Comparison of ENCODE assay signal across 7 mouse cellular contexts in the genomic region with DNA sequence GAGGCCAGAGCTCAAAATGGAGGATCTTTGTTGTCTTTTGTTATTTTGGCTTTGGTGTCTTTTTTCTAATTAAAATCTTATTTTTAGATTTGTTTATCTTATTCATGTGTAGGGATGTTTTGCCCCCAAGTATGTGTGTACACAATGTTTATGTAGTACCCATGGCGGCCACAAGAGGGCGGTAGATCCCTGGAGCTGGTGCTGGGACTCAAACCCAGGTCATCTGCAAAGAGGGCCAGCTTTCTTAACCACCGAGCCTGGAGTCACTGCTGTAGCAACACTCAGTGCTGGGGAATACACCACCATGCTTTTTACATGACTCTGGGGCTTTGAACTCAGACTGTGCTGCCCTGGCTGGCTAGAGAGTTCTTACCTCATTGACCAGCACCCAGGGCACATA. TPM values are rescaled to one million over a fixed set of nuclear protein-coding genes. Genes with fewer than 3 reads are reported as not detected.
DNase-seq lines count a peak whose midpoint lies in the region; ATAC-seq and TF ChIP-seq lines count a peak whose summit lies in the region.

No protein-coding gene starts in this region.

- peaks cover 8% of the 10 kb centered on the region; the same call in 1 of the 2 replicates for H3K4me1 ChIP-seq in lung, embryonic 14.5 days (ENCODE audit: insufficient read depth)
- H3K4me1 ChIP-seq in liver, embryonic 14.5 days (replicated peaks; ENCODE audit: control insufficient read depth in 2 of 2, insufficient read depth in 2 of 2, low read length in 1 of 2): peaks cover 66% of the 10 kb centered on the region in 2 experiments
- H3K4me1 ChIP-seq in stomach, embryonic 16.5 days (ENCODE audit: control insufficient read depth, insufficient read depth, low read length): peaks cover 47% of the 10 kb centered on the region

- WGBS in lung, embryonic 14.5 days: 8% methylated on average over 3 of the region's 3 CpGs
- 1% methylated on average over 3 of the region's 3 CpGs for WGBS in liver, embryonic 14.5 days (ENCODE audit: insufficient replicate concordance)
- WGBS in stomach, embryonic 16.5 days: 2% methylated on average over 3 of the region's 3 CpGs

- TF ChIP-seq EP300 in liver, embryonic 14.5 days (IDR thresholded peaks at IDR 0.05; ENCODE audit: low read depth): no peak

- TF ChIP-seq CTCF in lung, embryonic 14.5 days (IDR thresholded peaks at IDR 0.05; ENCODE audit: low read depth): peak; percentile 87
- peak; percentile 95 for TF ChIP-seq CTCF in liver, embryonic 14.5 days (IDR thresholded peaks at IDR 0.05; ENCODE audit: low read depth)

- H3K4me3 ChIP-seq in lung, embryonic 14.5 days (ENCODE audit: low read depth, low read length): no peak overlapping the region
- H3K4me3 ChIP-seq in liver, embryonic 14.5 days (ENCODE audit: insufficient read depth in 1 of 2, low read depth in 2 of 2, low read length in 2 of 2): peak overlapping the region; percentile 0 to 3; a peak in 3 of 4 replicates
- no peak overlapping the region for H3K4me3 ChIP-seq in stomach, embryonic 16.5 days (replicated peaks; ENCODE audit: low read length)

- intact Hi-C loops in left cerebral cortex, postnatal 36 days (cut with DNase I): loop anchor here (5.0 kb wide), 1 partner anchor 34 kb away; no protein-coding TSS in a partner anchor

- H3K9me3 ChIP-seq in lung, embryonic 14.5 days (ENCODE audit: low read depth, low read length): no peaks in the 10 kb centered on the region
- H3K9me3 ChIP-seq in liver, embryonic 14.5 days (ENCODE audit: control insufficient read depth, low read length): no peaks in the 10 kb centered on the region
- H3K9me3 ChIP-seq in stomach, embryonic 16.5 days (replicated peaks; ENCODE audit: control insufficient read depth, low read length): no peaks in the 10 kb centered on the region

- no peak overlapping the region for H3K9ac ChIP-seq in lung, embryonic 14.5 days
- H3K9ac ChIP-seq in liver, embryonic 14.5 days (replicated peaks): peak overlapping the region; percentile 51; the same call in 1 of the 2 replicates
- no peak overlapping the region for H3K9ac ChIP-seq in stomach, embryonic 16.5 days (ENCODE audit: low read length)

- peak; percentile 69 for DNase-seq in lung, embryonic 14.5 days
- no peak for DNase-seq in lung, postnatal 25 days (ENCODE audit: low spot score)
- peak; percentile 48 for DNase-seq in adipocyte (ENCODE audit: low spot score)
- DNase-seq in cerebellum, postnatal 36 days: peak; percentile 73 to 74
- DNase-seq in liver, embryonic 14.5 days (ENCODE audit: low read depth in 3 of 3, low spot score in 3 of 3): peak in 1 of 3 experiments; percentile 56
- no peak for DNase-seq in left cerebral cortex, postnatal 36 days (ENCODE audit: low spot score in 2 of 2)

- no peak for ATAC-seq in lung, embryonic 14.5 days (ENCODE audit: insufficient read depth)
- no peak for ATAC-seq in liver, embryonic 14.5 days (ENCODE audit: insufficient read depth)
- ATAC-seq in stomach, embryonic 16.5 days (ENCODE audit: insufficient read depth, low FRiP score): no peak

- H3K4me2 ChIP-seq in lung, embryonic 14.5 days: no peak overlapping the region
- H3K4me2 ChIP-seq in liver, embryonic 14.5 days (ENCODE audit: low read depth): peak overlapping the region; percentile 99
- H3K4me2 ChIP-seq in stomach, embryonic 16.5 days (ENCODE audit: low read depth, low read length): 0 out of 2 replicates have a peak overlapping the region, but pooled peaks have one; percentile 20

- no peaks in the 10 kb centered on the region for H3K27me3 ChIP-seq in lung, embryonic 14.5 days (ENCODE audit: insufficient read depth, low read length)
- no peaks in the 10 kb centered on the region for H3K27me3 ChIP-seq in liver, embryonic 14.5 days (ENCODE audit: control insufficient read depth, insufficient read depth, low read length)
- no peaks in the 10 kb centered on the region for H3K27me3 ChIP-seq in stomach, embryonic 16.5 days (ENCODE audit: control insufficient read depth, insufficient read depth, low read length)

- peaks cover 11% of the 10 kb centered on the region for H3K36me3 ChIP-seq in lung, embryonic 14.5 days (ENCODE audit: insufficient read depth)
- no peaks in the 10 kb centered on the region; the same call in 1 of the 2 replicates for H3K36me3 ChIP-seq in liver, embryonic 14.5 days (replicated peaks; ENCODE audit: control insufficient read depth, insufficient read depth, low read depth)
- H3K36me3 ChIP-seq in stomach, embryonic 16.5 days (ENCODE audit: control insufficient read depth, insufficient read depth, low read length): peaks cover 6% of the 10 kb centered on the region; the same call in 1 of the 2 replicates

- H3K27ac ChIP-seq in lung, embryonic 14.5 days (ENCODE audit: low read depth): 0 out of 2 replicates have a peak overlapping the region, but pooled peaks have one; percentile 8
- H3K27ac ChIP-seq in liver, embryonic 14.5 days: peak overlapping the region; percentile 85
- H3K27ac ChIP-seq in stomach, embryonic 16.5 days (ENCODE audit: low read length): peak overlapping the region; percentile 74

RNA-seq across cellular contexts. Expression of a gene that starts 2.6 kb away (rescaled TPM):
- polyA plus RNA-seq in lung, embryonic 14.5 days (2014; fragmentation: Nextera tagmentation; extraction: Ambion mirVana): 27.9 and 29.4 TPM in 2 replicates
- 25.3 and 28.5 TPM in 2 replicates for polyA plus RNA-seq in liver, embryonic 14.5 days (2012; rRNA removed)
- polyA plus RNA-seq in liver, embryonic 14.5 days (2014; fragmentation: Nextera tagmentation; extraction: Ambion mirVana): 39.8 and 41.5 TPM in 2 replicates
- polyA plus RNA-seq in stomach, embryonic 16.5 days (2015; fragmentation: Nextera tagmentation; extraction: Ambion mirVana): 47.6 and 54.3 TPM in 2 replicates
- total RNA-seq in left cerebral cortex, postnatal 36 days (2021): 10 to 100 TPM; 33.9 to 41.5 TPM

RNA-seq across cellular contexts. Expression of a gene that starts 8.9 kb away (rescaled TPM):
- polyA plus RNA-seq in lung, embryonic 14.5 days (2014; fragmentation: Nextera tagmentation; extraction: Ambion mirVana): 10.5 and 12.0 TPM in 2 replicates
- polyA plus RNA-seq in liver, embryonic 14.5 days (2012; rRNA removed): 2.7 and 3.2 TPM in 2 replicates
- polyA plus RNA-seq in liver, embryonic 14.5 days (2014; fragmentation: Nextera tagmentation; extraction: Ambion mirVana): 1.6 and 2.4 TPM in 2 replicates
- polyA plus RNA-seq in stomach, embryonic 16.5 days (2015; fragmentation: Nextera tagmentation; extraction: Ambion mirVana): 23.4 and 23.8 TPM in 2 replicates
- total RNA-seq in left cerebral cortex, postnatal 36 days (2021): 100 to 1,000 TPM; 824 to 964 TPM

RNA-seq across cellular contexts. Expression of a gene that starts 13.2 kb away (rescaled TPM):
- 46.5 and 52.4 TPM in 2 replicates for polyA plus RNA-seq in lung, embryonic 14.5 days (2014; fragmentation: Nextera tagmentation; extraction: Ambion mirVana)
- polyA plus RNA-seq in liver, embryonic 14.5 days (2012; rRNA removed): 13.2 and 17.5 TPM in 2 replicates
- polyA plus RNA-seq in liver, embryonic 14.5 days (2014; fragmentation: Nextera tagmentation; extraction: Ambion mirVana): 8.2 and 12.0 TPM in 2 replicates
- polyA plus RNA-seq in stomach, embryonic 16.5 days (2015; fragmentation: Nextera tagmentation; extraction: Ambion mirVana): 57.6 and 60.8 TPM in 2 replicates
- 100 to 1,000 TPM; 152 to 164 TPM for total RNA-seq in left cerebral cortex, postnatal 36 days (2021)

RNA-seq across cellular contexts. Expression of a gene that starts 39.8 kb away (rescaled TPM):
- polyA plus RNA-seq in lung, embryonic 14.5 days (2014; fragmentation: Nextera tagmentation; extraction: Ambion mirVana): 0.17 and 0.23 TPM in 2 replicates
- 1.6 TPM in 2 replicates for polyA plus RNA-seq in liver, embryonic 14.5 days (2012; rRNA removed)
- polyA plus RNA-seq in liver, embryonic 14.5 days (2014; fragmentation: Nextera tagmentation; extraction: Ambion mirVana): 0.34 and 0.74 TPM in 2 replicates
- 0.23 and 0.84 TPM in 2 replicates for polyA plus RNA-seq in stomach, embryonic 16.5 days (2015; fragmentation: Nextera tagmentation; extraction: Ambion mirVana)
- total RNA-seq in left cerebral cortex, postnatal 36 days (2021): 1 to 10 TPM in 1 of 2 experiments, under 1 TPM in 1; 0.89 to 2.0 TPM

RNA-seq across cellular contexts. Expression of a gene that starts 41.5 kb away (rescaled TPM):
- polyA plus RNA-seq in lung, embryonic 14.5 days (2014; fragmentation: Nextera tagmentation; extraction: Ambion mirVana): 16.1 and 18.0 TPM in 2 replicates
- polyA plus RNA-seq in liver, embryonic 14.5 days (2012; rRNA removed): 11.1 and 13.0 TPM in 2 replicates
- polyA plus RNA-seq in liver, embryonic 14.5 days (2014; fragmentation: Nextera tagmentation; extraction: Ambion mirVana): 5.4 and 6.3 TPM in 2 replicates
- polyA plus RNA-seq in stomach, embryonic 16.5 days (2015; fragmentation: Nextera tagmentation; extraction: Ambion mirVana): 10.0 and 10.5 TPM in 2 replicates
- total RNA-seq in left cerebral cortex, postnatal 36 days (2021): 100 to 1,000 TPM; 312 to 338 TPM

Comparison
In these comparisons a context has a peak if more than half of its experiments do, and no peak if none do; other contexts are left out.
1. DNase-seq: peak in lung, embryonic 14.5 days (single experiment), adipocyte (single experiment) and cerebellum, postnatal 36 days (2 of 2); none in lung, postnatal 25 days (single experiment) and left cerebral cortex, postnatal 36 days (0 of 2).
2. H3K27ac ChIP-seq: peak in every context shown above with its lines; median percentile 85 in liver, embryonic 14.5 days; 74 in stomach, embryonic 16.5 days; 8 in lung, embryonic 14.5 days.
3. H3K4me3 ChIP-seq: peak in liver, embryonic 14.5 days (2 of 2); none in lung, embryonic 14.5 days (single experiment) and stomach, embryonic 16.5 days (single experiment).